Mouse (Mus musculus): ENCODE results near the gene Dner.

The Dner gene

GRCm38 (mm10) chr1:84325309-84325708 lies 370.7 kb downstream of the Dner start:
- no peak for DNase-seq (ENCODE audit: low read depth, low spot score)

- peak; percentile 22 for DNase-seq (ENCODE audit: low read depth, low spot score)
Observed at GRCm38 (mm10) chr1:84321327-84321726, 374.7 kb downstream of the Dner start.
